9 mouse cellular contexts compared by ENCODE assay signal in the genomic region with DNA sequence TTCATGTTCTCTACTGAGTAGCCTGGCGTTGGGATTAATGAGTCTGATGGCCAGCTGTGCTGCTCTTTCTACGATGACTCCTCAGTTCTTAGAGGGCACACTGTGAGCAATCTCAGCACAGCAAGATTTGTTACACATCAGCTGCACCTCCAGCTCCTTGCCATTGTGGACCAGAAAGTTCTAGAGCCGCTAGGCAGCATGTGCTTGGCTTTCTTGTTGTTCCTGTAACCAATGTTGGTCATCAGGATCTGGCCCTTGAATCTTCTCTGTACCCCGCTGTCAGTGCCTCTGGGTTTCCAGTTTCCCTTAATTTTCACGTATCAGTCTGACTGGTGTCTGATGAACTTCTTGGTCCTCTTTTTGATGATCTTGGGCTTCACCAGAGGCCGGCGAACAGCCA. TPM values are rescaled to one million over a fixed set of nuclear protein-coding genes. Genes with fewer than 3 reads are reported as not detected.
DNase-seq lines count a peak whose midpoint lies in the region; ATAC-seq and TF ChIP-seq lines count a peak whose summit lies in the region.
"Had no signal": no experiment of that assay in that cellular context is flagged by ENCODE, and none has a peak within 500 bp of the region (broad histone marks: within the 10 kb centered on the region; RNA-seq: fewer than 3 reads in every experiment).

No protein-coding gene starts in this region.

- peak overlapping the region; percentile 87; the same call in 1 of the 2 replicates for H3K4me2 ChIP-seq in hindbrain, embryonic 11.5 days (replicated peaks; ENCODE audit: low read depth, low read length)
- peak overlapping the region; percentile 100 for H3K4me2 ChIP-seq in liver, postnatal 0 days (ENCODE audit: low read depth, low read length)

- peak overlapping the region; percentile 82 for H3K4me3 ChIP-seq in embryonic facial prominence, embryonic 10.5 days
- 0 out of 2 replicates have a peak overlapping the region, but pooled peaks have one; percentile 48 for H3K4me3 ChIP-seq in hindbrain, embryonic 11.5 days (ENCODE audit: low read depth, low read length)
- peak overlapping the region; percentile 67; the same call in 1 of the 2 replicates for H3K4me3 ChIP-seq in liver, postnatal 0 days (ENCODE audit: low read depth, low read length)

- no peak for TF ChIP-seq EP300 in liver, postnatal 0 days (IDR thresholded peaks at IDR 0.05; ENCODE audit: low read depth)

- no peak overlapping the region for H3K27ac ChIP-seq in embryonic facial prominence, embryonic 10.5 days (replicated peaks)
- no peak overlapping the region for H3K27ac ChIP-seq in hindbrain, embryonic 11.5 days (ENCODE audit: low read depth, low read length)
- H3K27ac ChIP-seq in liver, postnatal 0 days (ENCODE audit: low read depth): no peak overlapping the region

- peaks cover 23% of the 10 kb centered on the region for H3K4me1 ChIP-seq in embryonic facial prominence, embryonic 10.5 days
- H3K4me1 ChIP-seq in hindbrain, embryonic 11.5 days (replicated peaks; ENCODE audit: control insufficient read depth, insufficient read depth, low read length): no peaks in the 10 kb centered on the region
- peaks cover 28% of the 10 kb centered on the region for H3K4me1 ChIP-seq in liver, postnatal 0 days (ENCODE audit: insufficient read depth)

- ATAC-seq in hindbrain, embryonic 11.5 days (ENCODE audit: low FRiP score): no peak
- ATAC-seq in liver, postnatal 0 days: no peak

- no peak for TF ChIP-seq CTCF in liver, postnatal 0 days (IDR thresholded peaks at IDR 0.05; ENCODE audit: low read depth)

- DNase-seq in kidney, adult 9 months: peak; percentile 15
- DNase-seq in kidney, adult 18-20 months: no peak
- no peak for DNase-seq in embryonic facial prominence, embryonic 10.5 days (ENCODE audit: low spot score)
- DNase-seq in hindbrain, embryonic 11.5 days (ENCODE audit: low spot score): peak; percentile 8
- no peak for DNase-seq in liver, postnatal 0 days
- DNase-seq in thymus, postnatal 14 days: no peak
- no peak for DNase-seq in urinary bladder, adult 2 months (ENCODE audit: low spot score)
- DNase-seq in urinary bladder, postnatal 10 days (ENCODE audit: low spot score): no peak

- 78% methylated on average over 7 of the region's 7 CpGs for WGBS in embryonic facial prominence, embryonic 10.5 days
- 75% methylated on average over 7 of the region's 7 CpGs for WGBS in hindbrain, embryonic 11.5 days
- 81% methylated on average over 7 of the region's 7 CpGs for WGBS in liver, postnatal 0 days (ENCODE audit: insufficient replicate concordance)

- H3K27me3 ChIP-seq in embryonic facial prominence, embryonic 10.5 days (replicated peaks; ENCODE audit: low read depth, poor library complexity, severe bottlenecking): no peaks in the 10 kb centered on the region
- H3K27me3 ChIP-seq in hindbrain, embryonic 11.5 days (ENCODE audit: control insufficient read depth, insufficient read depth, low read length): no peaks in the 10 kb centered on the region
- no peaks in the 10 kb centered on the region for H3K27me3 ChIP-seq in liver, postnatal 0 days (ENCODE audit: insufficient read depth, low read length)

- H3K9ac ChIP-seq in hindbrain, embryonic 11.5 days (ENCODE audit: low read depth, low read length): no peak overlapping the region
- H3K9ac ChIP-seq in liver, postnatal 0 days (replicated peaks): no peak overlapping the region

- no peaks in the 10 kb centered on the region for H3K9me3 ChIP-seq in embryonic facial prominence, embryonic 10.5 days
- no peaks in the 10 kb centered on the region for H3K9me3 ChIP-seq in hindbrain, embryonic 11.5 days (ENCODE audit: control insufficient read depth, low read length)
- H3K9me3 ChIP-seq in liver, postnatal 0 days (ENCODE audit: low read length): no peaks in the 10 kb centered on the region

- peaks cover 53% of the 10 kb centered on the region for H3K36me3 ChIP-seq in embryonic facial prominence, embryonic 10.5 days (replicated peaks)
- no peaks in the 10 kb centered on the region for H3K36me3 ChIP-seq in hindbrain, embryonic 11.5 days (ENCODE audit: control insufficient read depth, insufficient read depth, low read length)
- peaks cover 24% of the 10 kb centered on the region for H3K36me3 ChIP-seq in liver, postnatal 0 days (replicated peaks; ENCODE audit: insufficient read depth, low read length)

RNA-seq across cellular contexts. Expression of a gene that starts 1.6 kb away (rescaled TPM):
- polyA plus RNA-seq in embryonic facial prominence, embryonic 10.5 days (2016; fragmentation: Nextera tagmentation; extraction: Ambion mirVana): 34.5 and 34.9 TPM in 2 replicates
- polyA plus RNA-seq in hindbrain, embryonic 11.5 days (2014; fragmentation: Nextera tagmentation; extraction: Ambion mirVana): 36.1 and 38.7 TPM in 2 replicates
- polyA plus RNA-seq in liver, postnatal 0 days (2015; fragmentation: Nextera tagmentation; extraction: Ambion mirVana): 6.8 and 7.8 TPM in 2 replicates
- 8.8 and 10.2 TPM in 2 replicates for polyA plus RNA-seq in urinary bladder, adult 2 months (2012; rRNA removed)

RNA-seq across cellular contexts. Expression of a gene that starts 1.9 kb away (rescaled TPM):
- 27.0 and 27.5 TPM in 2 replicates for polyA plus RNA-seq in embryonic facial prominence, embryonic 10.5 days (2016; fragmentation: Nextera tagmentation; extraction: Ambion mirVana)
- polyA plus RNA-seq in hindbrain, embryonic 11.5 days (2014; fragmentation: Nextera tagmentation; extraction: Ambion mirVana): 20.2 and 20.7 TPM in 2 replicates
- 10.4 and 11.0 TPM in 2 replicates for polyA plus RNA-seq in liver, postnatal 0 days (2015; fragmentation: Nextera tagmentation; extraction: Ambion mirVana)
- 1.7 TPM in 2 replicates for polyA plus RNA-seq in urinary bladder, adult 2 months (2012; rRNA removed)

RNA-seq across cellular contexts. Expression of a gene that starts 50.6 kb away (rescaled TPM):
- 0.72 and 1.4 TPM in 2 replicates for polyA plus RNA-seq in embryonic facial prominence, embryonic 10.5 days (2016; fragmentation: Nextera tagmentation; extraction: Ambion mirVana)
- 0.49 and 1.1 TPM in 2 replicates for polyA plus RNA-seq in hindbrain, embryonic 11.5 days (2014; fragmentation: Nextera tagmentation; extraction: Ambion mirVana)
- polyA plus RNA-seq in liver, postnatal 0 days (2015; fragmentation: Nextera tagmentation; extraction: Ambion mirVana): 0.24 and 0.38 TPM in 2 replicates
- polyA plus RNA-seq in urinary bladder, adult 2 months (2012; rRNA removed): not detected in 2 replicates
- polyA plus RNA-seq: small intestine, adult 2 months had no signal

Comparison
In these comparisons a context has a peak if more than half of its experiments do, and no peak if none do; other contexts are left out.
1. DNase-seq: peak in kidney, adult 9 months (single experiment) and hindbrain, embryonic 11.5 days (single experiment); none in kidney, adult 18-20 months (single experiment), embryonic facial prominence, embryonic 10.5 days (single experiment), liver, postnatal 0 days (single experiment), thymus, postnatal 14 days (single experiment), urinary bladder, adult 2 months (single experiment) and urinary bladder, postnatal 10 days (single experiment).
2. Peak in every context shown above with its lines, with median percentiles within 50 percentile points of each other: H3K4me3 ChIP-seq.